Mouse (Mus musculus): ENCODE data around the gene Plod1. TPM values are rescaled to one million over a fixed set of nuclear protein-coding genes. Genes with fewer than 3 reads are reported as not detected.

Gene Plod1
- polyA plus RNA-seq, 1 experiment = 28.9 TPM

GRCm38 (mm10) chr4:147957141-147957540 is 20.6 kb upstream of the Plod1 start:
- no peak for DNase-seq
- TF ChIP-seq CTCF (IDR thresholded peaks at IDR 0.05; ENCODE audit: borderline replicate concordance, control insufficient read depth, extremely low read depth, insufficient read depth, low read length, poor library complexity) = no peak
- no peak for TF ChIP-seq POLR2A (IDR thresholded peaks at IDR 0.05; ENCODE audit: control insufficient read depth, extremely low read depth, insufficient read depth, low read length, poor library complexity)
- Histone ChIP-seq H3K36me3 (ENCODE audit: control insufficient read depth, insufficient read depth, low read length) (no peaks in the 10 kb centered on the region), H3K27me3 (ENCODE audit: control insufficient read depth, insufficient read depth, low read length) (no peaks in the 10 kb centered on the region), H3K27ac (ENCODE audit: control insufficient read depth, insufficient read depth, low read length) (no peak overlapping the region), H3K4me1 (replicated peaks; ENCODE audit: control insufficient read depth, insufficient read depth, low read length) (no peaks in the 10 kb centered on the region), H3K4me3 (ENCODE audit: control insufficient read depth, insufficient read depth, low read length) (no peak overlapping the region)
- 49% methylated on average over 11 of the region's 11 CpGs for WGBS

DNA sequence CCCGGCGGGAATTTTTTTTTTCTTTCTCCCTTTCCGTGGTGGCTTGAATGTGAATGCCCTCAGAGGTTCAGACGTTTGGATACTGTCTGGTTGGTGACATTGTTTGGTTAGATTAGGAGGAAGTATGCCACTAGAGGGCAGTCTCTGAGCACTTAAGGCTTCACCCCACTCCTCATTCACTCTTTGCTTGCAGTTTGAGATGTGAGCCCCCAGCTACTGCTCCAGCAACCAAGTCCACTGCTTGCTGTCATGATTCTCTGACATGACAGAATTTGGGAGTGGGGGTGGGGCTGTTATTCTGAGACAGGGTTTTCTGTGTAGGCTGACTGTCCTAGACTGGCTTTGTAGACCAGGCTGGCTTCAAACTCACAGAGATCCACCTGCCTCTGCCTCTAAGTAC is 17.0 kb upstream of the Plod1 start:
- no peaks in the 10 kb centered on the region for H3K36me3 ChIP-seq (ENCODE audit: control insufficient read depth, insufficient read depth, low read length)
- 17% methylated on average over 4 of the region's 4 CpGs for WGBS
- H3K27ac ChIP-seq (ENCODE audit: control insufficient read depth, insufficient read depth, low read length) = no peak overlapping the region
- H3K4me3 ChIP-seq (ENCODE audit: control insufficient read depth, insufficient read depth, low read length) = no peak overlapping the region
- peak; percentile 35 for DNase-seq
- no peaks in the 10 kb centered on the region for H3K4me1 ChIP-seq (replicated peaks; ENCODE audit: control insufficient read depth, insufficient read depth, low read length)
- no peak for TF ChIP-seq CTCF (IDR thresholded peaks at IDR 0.05; ENCODE audit: borderline replicate concordance, control insufficient read depth, extremely low read depth, insufficient read depth, low read length, poor library complexity)
- TF ChIP-seq POLR2A (IDR thresholded peaks at IDR 0.05; ENCODE audit: control insufficient read depth, extremely low read depth, insufficient read depth, low read length, poor library complexity) = no peak
- H3K27me3 ChIP-seq (ENCODE audit: control insufficient read depth, insufficient read depth, low read length) = no peaks in the 10 kb centered on the region

GRCm38 (mm10) chr4:147947511-147947910 is 10.9 kb upstream of the Plod1 start:
- Histone ChIP-seq H3K4me3 (ENCODE audit: control insufficient read depth, insufficient read depth, low read length) (no peak overlapping the region), H3K36me3 (ENCODE audit: control insufficient read depth, insufficient read depth, low read length) (peaks cover 39% of the 10 kb centered on the region), H3K27ac (ENCODE audit: control insufficient read depth, insufficient read depth, low read length) (no peak overlapping the region), H3K27me3 (ENCODE audit: control insufficient read depth, insufficient read depth, low read length) (no peaks in the 10 kb centered on the region), H3K4me1 (replicated peaks; ENCODE audit: control insufficient read depth, insufficient read depth, low read length) (peaks cover 9% of the 10 kb centered on the region; the same call in 1 of the 2 replicates)
- TF ChIP-seq CTCF (IDR thresholded peaks at IDR 0.05; ENCODE audit: borderline replicate concordance, control insufficient read depth, extremely low read depth, insufficient read depth, low read length, poor library complexity) (no peak), POLR2A (IDR thresholded peaks at IDR 0.05; ENCODE audit: control insufficient read depth, extremely low read depth, insufficient read depth, low read length, poor library complexity) (no peak)
- DNase-seq = no peak
- WGBS = 71% methylated on average over 2 of the region's 2 CpGs

DNA sequence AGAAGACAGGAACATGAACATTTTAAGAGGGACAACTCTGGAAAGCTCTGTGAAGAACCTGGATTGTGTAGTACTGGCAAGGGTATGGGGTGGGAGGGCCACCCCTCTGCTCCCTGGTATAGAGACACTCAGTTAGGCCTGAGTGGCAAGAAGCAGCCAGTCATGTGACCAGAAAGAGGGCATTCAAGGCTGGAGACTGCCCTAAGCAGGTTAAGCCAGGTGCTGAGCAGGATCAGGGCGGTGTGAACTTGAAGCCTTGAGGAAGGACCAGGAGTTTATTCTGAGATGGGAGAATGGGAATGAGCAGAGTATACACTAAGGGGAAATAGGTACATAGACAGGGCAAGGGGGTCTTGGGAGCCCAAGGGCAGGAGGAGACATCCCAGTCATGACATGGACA is 6.4 kb upstream of the Plod1 start:
- no peak for TF ChIP-seq POLR2A (IDR thresholded peaks at IDR 0.05; ENCODE audit: control insufficient read depth, extremely low read depth, insufficient read depth, low read length, poor library complexity)
- no peak for TF ChIP-seq CTCF (IDR thresholded peaks at IDR 0.05; ENCODE audit: borderline replicate concordance, control insufficient read depth, extremely low read depth, insufficient read depth, low read length, poor library complexity)
- no peak overlapping the region for H3K4me3 ChIP-seq (ENCODE audit: control insufficient read depth, insufficient read depth, low read length)
- WGBS = 100% methylated on average over 1 of the region's 1 CpGs
- H3K27me3 ChIP-seq (ENCODE audit: control insufficient read depth, insufficient read depth, low read length) = no peaks in the 10 kb centered on the region
- no peak for DNase-seq
- peaks cover 39% of the 10 kb centered on the region for H3K36me3 ChIP-seq (ENCODE audit: control insufficient read depth, insufficient read depth, low read length)
- H3K27ac ChIP-seq (ENCODE audit: control insufficient read depth, insufficient read depth, low read length) = no peak overlapping the region
- H3K4me1 ChIP-seq (replicated peaks; ENCODE audit: control insufficient read depth, insufficient read depth, low read length) = peaks cover 18% of the 10 kb centered on the region

GRCm38 (mm10) chr4:147941045-147942020 is 4.8 kb upstream of the Plod1 start:
- Histone ChIP-seq H3K4me1 (replicated peaks; ENCODE audit: control insufficient read depth, insufficient read depth, low read length) (peaks cover 19% of the 10 kb centered on the region), H3K4me3 (ENCODE audit: control insufficient read depth, insufficient read depth, low read length) (peak overlapping the region; percentile 86), H3K36me3 (ENCODE audit: control insufficient read depth, insufficient read depth, low read length) (peaks cover 24% of the 10 kb centered on the region), H3K27me3 (ENCODE audit: control insufficient read depth, insufficient read depth, low read length) (no peaks in the 10 kb centered on the region), H3K27ac (ENCODE audit: control insufficient read depth, insufficient read depth, low read length) (no peak overlapping the region)
- peak; percentile 49 for DNase-seq
- TF ChIP-seq POLR2A (IDR thresholded peaks at IDR 0.05; ENCODE audit: control insufficient read depth, extremely low read depth, insufficient read depth, low read length, poor library complexity) = no peak
- no peak for TF ChIP-seq CTCF (IDR thresholded peaks at IDR 0.05; ENCODE audit: borderline replicate concordance, control insufficient read depth, extremely low read depth, insufficient read depth, low read length, poor library complexity)
- WGBS = 6% methylated on average over 81 of the region's 88 CpGs

DNA sequence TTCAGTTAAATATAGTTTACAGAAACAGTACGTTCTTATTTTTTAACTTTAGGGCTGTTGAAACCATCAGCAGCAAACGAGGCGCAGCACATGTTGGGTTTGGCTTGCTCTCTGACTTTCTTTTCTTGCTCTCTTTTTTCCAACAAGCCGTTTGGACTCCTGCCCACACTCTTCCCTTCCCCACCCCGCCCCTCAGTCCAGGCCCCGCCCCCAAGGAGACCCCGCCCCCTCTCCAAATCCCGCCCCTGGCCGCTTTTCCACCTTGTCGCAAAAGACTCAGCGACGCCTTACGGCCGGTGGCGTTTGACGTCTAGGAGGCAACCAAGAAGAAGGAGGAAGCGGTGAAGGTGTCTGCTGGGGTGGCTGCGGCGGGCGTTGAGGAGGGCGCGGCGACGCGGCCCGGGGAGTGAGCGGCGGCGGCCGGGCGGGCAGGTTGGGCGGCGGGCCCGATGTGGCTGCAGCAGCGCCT is 4.0 kb upstream of the Plod1 start, which contains the start of gene 2510039O18Rik:
TSS of gene 2510039O18Rik (plus strand) at position 320 of the 469 bp plus-strand sequence.
- 1% methylated on average over 30 of the region's 35 CpGs for WGBS
- Histone ChIP-seq H3K36me3 (ENCODE audit: control insufficient read depth, insufficient read depth, low read length) (peaks cover 16% of the 10 kb centered on the region), H3K27ac (ENCODE audit: control insufficient read depth, insufficient read depth, low read length) (no peak within 1 kb of the TSS), H3K27me3 (ENCODE audit: control insufficient read depth, insufficient read depth, low read length) (no peaks in the 10 kb centered on the region), H3K4me1 (replicated peaks; ENCODE audit: control insufficient read depth, insufficient read depth, low read length) (peaks cover 25% of the 10 kb centered on the region), H3K4me3 (ENCODE audit: control insufficient read depth, insufficient read depth, low read length) (peak within 1 kb of the TSS; percentile 86)
- DNase-seq = peak; percentile 84
- TF ChIP-seq CTCF (IDR thresholded peaks at IDR 0.05; ENCODE audit: borderline replicate concordance, control insufficient read depth, extremely low read depth, insufficient read depth, low read length, poor library complexity) = no peak
- peak; percentile 89 for TF ChIP-seq POLR2A (IDR thresholded peaks at IDR 0.05; ENCODE audit: control insufficient read depth, extremely low read depth, insufficient read depth, low read length, poor library complexity)
